Mouse (Mus musculus) myocyte (in vitro differentiated cells): Measurements from ENCODE around the gene Rpf1. TPM values are rescaled to one million over a fixed set of nuclear protein-coding genes. Genes with fewer than 3 reads are reported as not detected.

ENCODE experiments used
- H3K27me3 ChIP-seq: one replicate; pipeline ENCODE4 v1.6.1; 2011; ENCODE audit not compliant: control insufficient read depth, insufficient read depth, insufficient read length
- H3K36me3 ChIP-seq: one replicate; pipeline ENCODE4 v1.6.1; 2011; ENCODE audit not compliant: control insufficient read depth, insufficient read depth
- H3K4me2 ChIP-seq: one replicate; pipeline ENCODE4 v1.6.1; 2011; ENCODE audit warnings: low read depth, control low read depth
- H3K4me3 ChIP-seq: one replicate; pipeline ENCODE4 v1.5.1; 2011; ENCODE audit warnings: mild to moderate bottlenecking, control low read depth, moderate library complexity
- H3K79me2 ChIP-seq: one replicate; pipeline ENCODE4 v1.6.1; 2011; ENCODE audit not compliant: control insufficient read depth, insufficient read depth
- H3ac ChIP-seq: one replicate; pipeline ENCODE4 v1.6.1; 2011; ENCODE audit not compliant: control insufficient read depth, insufficient read length
- CEBPB ChIP-seq: IDR thresholded peaks from 2 replicates; pipeline ENCODE4 v1.6.1; 2011; ENCODE audit warnings: mild to moderate bottlenecking, moderate library complexity; ENCODE audit not compliant: poor library complexity, insufficient read depth, severe bottlenecking
- E2F4 ChIP-seq: IDR thresholded peaks from one replicate; pipeline ENCODE4 v1.6.1; 2011; ENCODE audit warnings: mild to moderate bottlenecking, control low read depth, moderate library complexity; ENCODE audit not compliant: insufficient read depth
- MAX ChIP-seq: IDR thresholded peaks from one replicate; pipeline ENCODE4 v1.6.1; 2011; ENCODE audit warnings: low read depth, mild to moderate bottlenecking, control low read depth
- MYOD1 ChIP-seq, 3 experiments: IDR thresholded peaks; one replicate each; pipeline ENCODE4 v1.6.1; 2011; ENCODE audit warnings: control low read depth in 2 of 3, low read depth in 2 of 3, mild to moderate bottlenecking in 2 of 3, moderate library complexity in 1 of 3; ENCODE audit not compliant: insufficient read length in 2 of 3, control insufficient read depth in 1 of 3
- MYOG ChIP-seq, 3 experiments: IDR thresholded peaks; one replicate each; pipeline ENCODE4 v1.6.1; 2011; ENCODE audit warnings: control low read depth in 2 of 3, low read depth in 2 of 3, mild to moderate bottlenecking in 2 of 3; ENCODE audit not compliant: insufficient read length in 2 of 3, control insufficient read depth in 1 of 3, insufficient read depth in 1 of 3
- POLR2A ChIP-seq: IDR thresholded peaks from one replicate; pipeline ENCODE4 v1.6.1; 2011; ENCODE audit warnings: low read depth, mild to moderate bottlenecking, control low read depth, moderate library complexity; ENCODE audit not compliant: insufficient read length
- POLR2AphosphoS2 ChIP-seq: IDR thresholded peaks from one replicate; pipeline ENCODE4 v1.6.1; 2011; ENCODE audit warnings: low read depth, control low read depth; ENCODE audit not compliant: insufficient read length
- REST ChIP-seq: IDR thresholded peaks from one replicate; pipeline ENCODE4 v1.6.1; 2011; ENCODE audit warnings: mild to moderate bottlenecking, control low read depth, moderate library complexity; ENCODE audit not compliant: insufficient read depth, insufficient read length
- SRF ChIP-seq: IDR thresholded peaks from one replicate; pipeline ENCODE4 v1.6.1; 2011; ENCODE audit warnings: low read depth; ENCODE audit not compliant: control insufficient read depth, insufficient read length
- TCF12 ChIP-seq: IDR thresholded peaks from one replicate; pipeline ENCODE4 v1.6.1; 2011; ENCODE audit warnings: mild to moderate bottlenecking, control low read depth; ENCODE audit not compliant: poor library complexity, insufficient read depth, severe bottlenecking
- TCF3 ChIP-seq: IDR thresholded peaks from one replicate; pipeline ENCODE4 v1.6.1; 2011; ENCODE audit warnings: low read depth, control low read depth; ENCODE audit not compliant: insufficient read length
- USF1 ChIP-seq: IDR thresholded peaks from one replicate; pipeline ENCODE4 v1.6.1; 2011; ENCODE audit warnings: low read depth, mild to moderate bottlenecking, control low read depth, moderate library complexity
- polyA plus RNA-seq: library from polyadenylated mRNA; unstranded; fragments of >200 nt; fragmentation: generic; extraction: Trizol; gene quantifications from one replicate; pipeline ENCODE4 v1.2.1, GENCODE M21; 2012; ENCODE audit warnings: missing spikeins

Rpf1 gene
- polyA plus RNA-seq, 1 experiment, result 13.5 TPM

DNA sequence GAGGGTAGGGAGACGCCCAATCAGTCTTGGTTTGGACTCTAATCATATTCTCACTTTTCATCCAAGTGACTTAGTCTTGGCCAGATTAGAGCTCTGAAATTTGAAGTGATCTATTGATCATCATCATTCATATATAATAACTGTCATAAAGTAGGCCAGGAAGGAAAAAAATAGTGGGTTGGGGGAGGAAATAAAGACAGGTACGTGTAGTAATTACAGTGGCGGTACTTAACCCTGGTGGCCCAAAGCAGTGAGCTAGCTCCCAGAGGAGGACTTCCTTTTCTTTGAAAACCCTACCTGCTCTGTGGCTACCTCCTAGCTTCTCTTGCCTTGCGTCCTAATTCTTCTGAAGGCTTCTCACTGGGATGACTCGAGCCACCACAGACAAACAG is 20.4 kb downstream of the Rpf1 start:
- H3K36me3 ChIP-seq, result peaks cover 38% of the 10 kb centered on the region
- H3ac ChIP-seq, result peak overlapping the region; percentile 85
- peak overlapping the region; percentile 80 for H3K4me2 ChIP-seq
- no peaks in the 10 kb centered on the region for H3K27me3 ChIP-seq
- peak overlapping the region; percentile 97 for H3K4me3 ChIP-seq
- TF ChIP-seq POLR2A (no peak), TCF12 (no peak), MAX (no peak)
- H3K79me2 ChIP-seq, result peaks cover 52% of the 10 kb centered on the region

DNA sequence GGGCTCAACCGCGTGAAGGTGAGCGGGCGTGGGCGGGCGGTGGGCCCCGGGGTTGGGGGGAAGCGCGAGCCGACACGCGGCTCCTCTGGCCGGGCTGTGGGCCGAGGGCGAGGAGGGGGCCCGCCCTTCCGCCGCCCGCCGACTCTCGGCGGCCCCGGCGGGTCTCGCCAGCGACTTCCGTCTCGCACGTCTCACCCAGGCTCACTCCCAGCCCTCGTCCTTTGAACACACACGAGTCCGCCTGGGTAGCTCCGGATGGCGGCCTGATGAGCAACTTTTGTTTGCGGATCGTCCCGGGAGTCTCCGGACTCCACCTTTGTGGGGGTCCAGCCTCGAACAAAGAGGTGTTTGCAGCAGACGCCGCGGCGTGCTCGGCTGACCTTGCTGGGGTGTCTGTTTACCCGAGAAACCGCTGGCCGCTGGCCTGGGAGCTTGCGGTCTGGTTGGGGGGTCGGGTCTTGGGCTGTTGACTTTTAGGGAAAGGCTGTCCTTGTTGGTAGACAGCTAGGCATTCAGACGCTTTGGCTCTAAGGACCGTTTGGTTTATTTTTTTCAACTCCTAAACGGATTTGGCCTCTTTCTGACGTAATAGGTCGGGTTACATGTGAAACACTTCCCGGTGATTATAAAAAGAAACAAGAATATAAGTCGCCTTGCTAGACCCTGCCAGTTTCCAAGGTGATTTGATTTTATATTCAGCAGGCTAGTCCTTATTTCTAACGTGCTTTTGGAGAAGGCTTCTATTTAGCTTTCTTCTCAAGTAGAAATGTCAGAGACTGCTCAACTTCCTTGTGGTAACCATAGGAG is 21.0 kb downstream of the Rpf1 start:
- Histone ChIP-seq H3K36me3 (peaks cover 32% of the 10 kb centered on the region), H3ac (peak overlapping the region; percentile 85), H3K27me3 (no peaks in the 10 kb centered on the region), H3K4me3 (peak overlapping the region; percentile 97), H3K4me2 (peak overlapping the region; percentile 80), H3K79me2 (peaks cover 52% of the 10 kb centered on the region)
- no peak for TF ChIP-seq E2F4
- TF ChIP-seq REST, result no peak
- TF ChIP-seq TCF3, result no peak
- TF ChIP-seq SRF, result no peak
- peak; percentile 20 for TF ChIP-seq POLR2AphosphoS2
- TF ChIP-seq TCF12, result no peak
- peak in 1 of 3 experiments; percentile 6 for TF ChIP-seq MYOG (IDR thresholded peaks at IDR 0.05; ENCODE audit: control insufficient read depth in 1 of 3, insufficient read depth in 1 of 3, insufficient read length in 2 of 3, low read depth in 2 of 3)
- no peak for TF ChIP-seq MYOD1 (IDR thresholded peaks at IDR 0.05; ENCODE audit: control insufficient read depth in 1 of 3, insufficient read length in 2 of 3, low read depth in 2 of 3)
- TF ChIP-seq CEBPB, result peak; percentile 88
- no peak for TF ChIP-seq USF1
- peak; percentile 34 for TF ChIP-seq POLR2A

DNA sequence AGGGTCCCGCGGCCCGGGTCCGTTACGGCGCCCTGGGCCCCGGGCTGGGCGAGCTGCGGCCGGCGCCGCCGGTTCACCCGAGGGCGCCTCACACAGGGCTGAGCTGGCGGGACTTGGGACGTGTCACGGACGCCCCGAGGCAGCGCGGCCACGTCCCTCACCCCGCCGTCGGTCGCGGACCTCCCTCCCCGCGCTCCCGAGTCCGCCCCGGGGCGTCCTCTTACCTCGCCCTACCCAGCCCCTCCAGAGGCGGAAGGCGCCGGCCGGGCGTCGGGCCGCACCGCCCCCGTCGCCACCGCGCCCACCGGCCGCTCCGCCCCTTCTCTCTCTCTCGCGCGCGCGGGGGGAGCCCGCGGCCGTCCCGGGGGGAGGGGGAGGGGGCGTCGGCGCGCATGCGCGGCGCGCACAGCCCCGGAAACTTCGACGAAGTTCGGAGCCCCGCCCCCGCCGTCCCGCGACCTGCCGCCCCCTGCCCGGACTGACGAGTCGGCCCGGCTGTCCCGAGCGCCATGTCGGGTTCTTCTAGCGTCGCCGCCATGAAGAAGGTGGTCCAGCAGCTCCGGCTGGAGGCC is 21.7 kb downstream of the Rpf1 start, which contains the start of the genes Spata1 and Gng5:
Gene Spata1 (minus strand): TSS at position 323 of the 572 bp plus-strand sequence.
Gene Gng5 (plus strand): TSS at position 377 of the 572 bp plus-strand sequence.
- no peaks in the 10 kb centered on the region for H3K27me3 ChIP-seq
- TF ChIP-seq POLR2AphosphoS2 (peak; percentile 93), USF1 (no peak), TCF3 (no peak), POLR2A (peak; percentile 94), SRF (no peak), MAX (no peak), MYOD1 (IDR thresholded peaks at IDR 0.05; ENCODE audit: control insufficient read depth in 1 of 3, insufficient read length in 2 of 3, low read depth in 2 of 3) (peak in 1 of 3 experiments; percentile 26), TCF12 (no peak), MYOG (IDR thresholded peaks at IDR 0.05; ENCODE audit: control insufficient read depth in 1 of 3, insufficient read depth in 1 of 3, insufficient read length in 2 of 3, low read depth in 2 of 3) (no peak)

DNA sequence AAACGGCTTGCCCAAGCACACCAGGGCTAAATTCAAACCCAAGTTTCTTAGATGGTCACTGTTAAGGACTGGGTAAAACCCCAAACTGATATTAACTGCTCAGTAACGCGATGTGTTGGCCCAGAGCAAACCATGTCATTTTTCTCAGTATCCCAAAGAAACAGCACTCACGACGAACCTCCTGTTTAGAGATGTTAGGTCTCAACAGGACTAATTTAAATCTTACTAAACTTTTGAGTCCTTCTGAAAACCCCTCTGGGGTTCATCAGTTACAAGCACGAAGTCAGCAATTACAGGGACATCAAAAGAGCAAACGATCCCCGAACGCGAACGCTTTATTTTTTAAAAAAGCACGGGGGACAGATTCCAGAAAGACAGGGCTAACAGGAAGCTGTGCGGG is 22.2 kb downstream of the Rpf1 start:
- TF ChIP-seq POLR2AphosphoS2 (no peak), E2F4 (no peak), TCF3 (no peak), POLR2A (no peak), TCF12 (no peak)

More for the DNA sequence above, 21.7 kb downstream of the Rpf1 start, which contains the start of the genes Spata1 and Gng5:
- Histone ChIP-seq H3K36me3 (peaks cover 25% of the 10 kb centered on the region), H3K4me2 (peak within 1 kb of the TSS; percentile 82), H3ac (peak within 1 kb of the TSS; percentile 85), H3K4me3 (peak within 1 kb of the TSS; percentile 97), H3K79me2 (peaks cover 47% of the 10 kb centered on the region)

DNA sequence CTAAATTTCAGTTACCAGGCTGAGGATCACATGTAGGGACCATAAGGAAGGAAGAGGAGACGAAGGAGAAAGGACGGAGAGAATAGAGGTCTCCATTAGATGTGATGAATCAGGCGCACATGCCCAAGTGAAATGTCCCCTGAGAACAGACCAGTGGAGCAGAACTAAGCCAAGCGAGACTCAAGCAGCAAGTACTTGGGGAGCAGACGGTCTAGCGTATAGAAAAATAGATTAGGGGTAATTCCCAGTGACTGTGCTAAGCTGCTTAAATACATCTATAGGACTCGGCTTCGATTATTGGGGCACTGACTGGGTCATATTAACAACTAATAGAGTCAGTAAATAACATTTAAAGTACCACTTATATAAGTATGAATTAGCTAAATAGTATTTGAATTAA is 26.3 kb downstream of the Rpf1 start:
- Histone ChIP-seq H3K4me3 (no peak overlapping the region), H3K4me2 (no peak overlapping the region), H3K36me3 (no peaks in the 10 kb centered on the region), H3K27me3 (no peaks in the 10 kb centered on the region), H3ac (no peak overlapping the region), H3K79me2 (peaks cover under 1% of the 10 kb centered on the region)
- TF ChIP-seq REST, result no peak
- no peak for TF ChIP-seq TCF12
- no peak for TF ChIP-seq SRF
- TF ChIP-seq POLR2AphosphoS2, result no peak
- TF ChIP-seq CEBPB, result no peak
- no peak for TF ChIP-seq USF1
- no peak for TF ChIP-seq E2F4
- TF ChIP-seq MAX, result no peak
- no peak for TF ChIP-seq MYOG (IDR thresholded peaks at IDR 0.05; ENCODE audit: control insufficient read depth in 1 of 3, insufficient read depth in 1 of 3, insufficient read length in 2 of 3, low read depth in 2 of 3)
- no peak for TF ChIP-seq MYOD1 (IDR thresholded peaks at IDR 0.05; ENCODE audit: control insufficient read depth in 1 of 3, insufficient read length in 2 of 3, low read depth in 2 of 3)
- TF ChIP-seq POLR2A, result no peak

More for the DNA sequence above, 22.2 kb downstream of the Rpf1 start:
- H3ac ChIP-seq, result peak overlapping the region; percentile 85
- H3K36me3 ChIP-seq, result peaks cover 20% of the 10 kb centered on the region
- peaks cover 41% of the 10 kb centered on the region for H3K79me2 ChIP-seq
- peak overlapping the region; percentile 82 for H3K4me2 ChIP-seq
- H3K4me3 ChIP-seq, result peak overlapping the region; percentile 97
- no peaks in the 10 kb centered on the region for H3K27me3 ChIP-seq
